Mouse (Mus musculus) myocyte (in vitro differentiated cells): ENCODE measurements around the gene Kcnmb3. TPM values are rescaled to one million over a fixed set of nuclear protein-coding genes. Genes with fewer than 3 reads are reported as not detected.

Source experiments
- H3K27me3 ChIP-seq: one replicate; pipeline ENCODE4 v1.6.1; 2011; ENCODE audit not compliant: control insufficient read depth, insufficient read depth, insufficient read length
- H3K36me3 ChIP-seq: one replicate; pipeline ENCODE4 v1.6.1; 2011; ENCODE audit not compliant: control insufficient read depth, insufficient read depth
- H3K4me2 ChIP-seq: one replicate; pipeline ENCODE4 v1.6.1; 2011; ENCODE audit warnings: low read depth, control low read depth
- H3K4me3 ChIP-seq: one replicate; pipeline ENCODE4 v1.5.1; 2011; ENCODE audit warnings: mild to moderate bottlenecking, control low read depth, moderate library complexity
- H3K79me2 ChIP-seq: one replicate; pipeline ENCODE4 v1.6.1; 2011; ENCODE audit not compliant: control insufficient read depth, insufficient read depth
- H3ac ChIP-seq: one replicate; pipeline ENCODE4 v1.6.1; 2011; ENCODE audit not compliant: control insufficient read depth, insufficient read length
- CEBPB ChIP-seq: IDR thresholded peaks from 2 replicates; pipeline ENCODE4 v1.6.1; 2011; ENCODE audit warnings: mild to moderate bottlenecking, moderate library complexity; ENCODE audit not compliant: poor library complexity, insufficient read depth, severe bottlenecking
- E2F4 ChIP-seq: IDR thresholded peaks from one replicate; pipeline ENCODE4 v1.6.1; 2011; ENCODE audit warnings: mild to moderate bottlenecking, control low read depth, moderate library complexity; ENCODE audit not compliant: insufficient read depth
- MAX ChIP-seq: IDR thresholded peaks from one replicate; pipeline ENCODE4 v1.6.1; 2011; ENCODE audit warnings: low read depth, mild to moderate bottlenecking, control low read depth
- MYOD1 ChIP-seq, 3 experiments: IDR thresholded peaks; one replicate each; pipeline ENCODE4 v1.6.1; 2011; ENCODE audit warnings: control low read depth in 2 of 3, low read depth in 2 of 3, mild to moderate bottlenecking in 2 of 3, moderate library complexity in 1 of 3; ENCODE audit not compliant: insufficient read length in 2 of 3, control insufficient read depth in 1 of 3
- MYOG ChIP-seq, 3 experiments: IDR thresholded peaks; one replicate each; pipeline ENCODE4 v1.6.1; 2011; ENCODE audit warnings: control low read depth in 2 of 3, low read depth in 2 of 3, mild to moderate bottlenecking in 2 of 3; ENCODE audit not compliant: insufficient read length in 2 of 3, control insufficient read depth in 1 of 3, insufficient read depth in 1 of 3
- POLR2A ChIP-seq: IDR thresholded peaks from one replicate; pipeline ENCODE4 v1.6.1; 2011; ENCODE audit warnings: low read depth, mild to moderate bottlenecking, control low read depth, moderate library complexity; ENCODE audit not compliant: insufficient read length
- POLR2AphosphoS2 ChIP-seq: IDR thresholded peaks from one replicate; pipeline ENCODE4 v1.6.1; 2011; ENCODE audit warnings: low read depth, control low read depth; ENCODE audit not compliant: insufficient read length
- REST ChIP-seq: IDR thresholded peaks from one replicate; pipeline ENCODE4 v1.6.1; 2011; ENCODE audit warnings: mild to moderate bottlenecking, control low read depth, moderate library complexity; ENCODE audit not compliant: insufficient read depth, insufficient read length
- SRF ChIP-seq: IDR thresholded peaks from one replicate; pipeline ENCODE4 v1.6.1; 2011; ENCODE audit warnings: low read depth; ENCODE audit not compliant: control insufficient read depth, insufficient read length
- TCF12 ChIP-seq: IDR thresholded peaks from one replicate; pipeline ENCODE4 v1.6.1; 2011; ENCODE audit warnings: mild to moderate bottlenecking, control low read depth; ENCODE audit not compliant: poor library complexity, insufficient read depth, severe bottlenecking
- TCF3 ChIP-seq: IDR thresholded peaks from one replicate; pipeline ENCODE4 v1.6.1; 2011; ENCODE audit warnings: low read depth, control low read depth; ENCODE audit not compliant: insufficient read length
- USF1 ChIP-seq: IDR thresholded peaks from one replicate; pipeline ENCODE4 v1.6.1; 2011; ENCODE audit warnings: low read depth, mild to moderate bottlenecking, control low read depth, moderate library complexity
- polyA plus RNA-seq: library from polyadenylated mRNA; unstranded; fragments of >200 nt; fragmentation: generic; extraction: Trizol; gene quantifications from one replicate; pipeline ENCODE4 v1.2.1, GENCODE M21; 2012; ENCODE audit warnings: missing spikeins

Kcnmb3 gene
- polyA plus RNA-seq, 1 experiment, result not detected

DNA sequence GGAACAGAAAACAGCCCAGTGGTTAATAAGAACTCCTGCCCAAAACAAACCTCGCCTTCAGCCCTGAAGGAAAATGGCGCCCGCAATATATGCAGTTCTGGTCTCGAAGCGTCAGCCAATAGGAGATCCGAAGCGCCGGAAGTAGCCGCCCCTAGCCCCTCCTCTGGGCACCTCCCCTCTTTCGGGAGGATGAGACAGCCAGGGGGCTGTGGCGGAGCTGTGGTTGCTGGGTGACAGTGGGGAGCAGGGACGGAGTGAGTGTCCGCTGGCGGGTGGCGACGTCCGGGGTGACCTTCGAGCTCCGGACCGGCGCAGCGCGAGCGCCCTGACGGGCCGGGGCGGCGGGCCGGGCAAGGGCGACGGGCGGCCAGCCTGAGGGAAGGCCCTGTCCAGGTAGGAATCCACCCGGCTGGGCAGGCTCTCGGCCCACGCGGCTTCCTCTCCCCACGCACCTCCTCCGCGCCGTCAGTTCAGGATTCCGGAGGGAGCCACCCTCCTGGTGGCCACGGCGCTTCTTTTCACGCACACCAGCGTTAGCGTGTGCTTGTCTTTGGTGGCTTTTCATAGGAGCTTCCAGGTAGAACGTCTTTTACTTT is 37.4 kb upstream of the Kcnmb3 start, which contains the start of gene Mfn1:
Gene Mfn1, plus strand, starts transcription at position 163 of the 596 bp plus-strand sequence.
- H3K27me3 ChIP-seq, result no peaks in the 10 kb centered on the region
- H3K4me3 ChIP-seq, result peak within 1 kb of the TSS; percentile 61
- H3K36me3 ChIP-seq, result peaks cover 12% of the 10 kb centered on the region
- peak within 1 kb of the TSS; percentile 11 for H3ac ChIP-seq
- H3K79me2 ChIP-seq, result peaks cover 13% of the 10 kb centered on the region
- H3K4me2 ChIP-seq, result peak within 1 kb of the TSS; percentile 88
- TF ChIP-seq POLR2AphosphoS2 (peak; percentile 82), POLR2A (peak; percentile 92), MYOG (IDR thresholded peaks at IDR 0.05; ENCODE audit: control insufficient read depth in 1 of 3, insufficient read depth in 1 of 3, insufficient read length in 2 of 3, low read depth in 2 of 3) (no peak)

DNA sequence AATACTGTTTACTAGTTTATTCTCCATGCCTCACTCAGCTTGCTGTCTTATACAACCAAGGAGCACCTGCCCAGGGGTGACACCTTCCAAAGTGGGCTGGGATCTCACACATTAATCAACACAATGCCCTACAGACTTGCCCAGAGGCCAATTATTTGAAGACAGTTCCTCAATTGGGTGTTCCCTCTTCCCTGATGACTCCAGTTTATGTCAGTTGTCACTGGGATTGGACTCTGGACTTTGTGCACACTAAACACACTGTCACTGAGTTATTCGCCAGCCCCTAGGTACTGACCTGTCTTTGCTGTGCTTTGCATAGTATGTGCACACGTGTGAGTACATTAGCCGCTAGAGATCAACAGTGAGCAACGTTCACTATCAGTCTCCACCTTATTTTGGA is 35.1 kb upstream of the Kcnmb3 start:
- no peak overlapping the region for H3K4me2 ChIP-seq

DNA sequence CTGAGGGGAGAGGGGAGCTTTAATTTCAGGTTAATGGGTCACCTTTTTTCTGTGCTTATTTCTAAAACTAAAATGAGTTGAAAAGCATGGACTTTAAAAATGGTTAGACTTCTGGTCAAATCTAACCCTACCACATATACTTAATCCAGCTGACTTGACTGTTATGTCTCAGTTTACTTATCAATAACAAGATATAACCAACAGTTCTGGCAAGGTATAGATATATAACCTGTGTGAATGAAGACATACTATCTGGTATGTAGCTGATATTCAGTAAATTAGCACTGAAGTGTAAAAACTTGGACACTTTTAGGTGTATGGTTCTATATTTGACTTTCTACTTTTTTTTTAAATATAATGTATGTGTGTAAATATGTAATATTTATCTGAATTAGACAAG is 21.5 kb upstream of the Kcnmb3 start:
- no peak overlapping the region for H3ac ChIP-seq
- H3K79me2 ChIP-seq, result peaks cover 38% of the 10 kb centered on the region
- TF ChIP-seq TCF3, result no peak
- no peak for TF ChIP-seq POLR2A
- TF ChIP-seq USF1, result no peak
- no peak for TF ChIP-seq MYOD1 (IDR thresholded peaks at IDR 0.05; ENCODE audit: control insufficient read depth in 1 of 3, insufficient read length in 2 of 3, low read depth in 2 of 3)
- no peak for TF ChIP-seq MAX
- no peak for TF ChIP-seq SRF
- no peak for TF ChIP-seq REST
- no peak for TF ChIP-seq E2F4
- TF ChIP-seq POLR2AphosphoS2, result no peak
- no peak for TF ChIP-seq MYOG (IDR thresholded peaks at IDR 0.05; ENCODE audit: control insufficient read depth in 1 of 3, insufficient read depth in 1 of 3, insufficient read length in 2 of 3, low read depth in 2 of 3)
- TF ChIP-seq CEBPB, result no peak
- TF ChIP-seq TCF12, result no peak
- H3K4me2 ChIP-seq, result no peak overlapping the region
- peaks cover 41% of the 10 kb centered on the region for H3K36me3 ChIP-seq
- no peak overlapping the region for H3K4me3 ChIP-seq
- H3K27me3 ChIP-seq, result no peaks in the 10 kb centered on the region

More for the DNA sequence above, 35.1 kb upstream of the Kcnmb3 start:
- Histone ChIP-seq H3K79me2 (peaks cover 13% of the 10 kb centered on the region), H3ac (no peak overlapping the region), H3K4me3 (no peak overlapping the region), H3K27me3 (no peaks in the 10 kb centered on the region), H3K36me3 (peaks cover 8% of the 10 kb centered on the region)
- TF ChIP-seq POLR2AphosphoS2, result no peak
- no peak for TF ChIP-seq CEBPB
- no peak for TF ChIP-seq MYOG (IDR thresholded peaks at IDR 0.05; ENCODE audit: control insufficient read depth in 1 of 3, insufficient read depth in 1 of 3, insufficient read length in 2 of 3, low read depth in 2 of 3)
- TF ChIP-seq SRF, result no peak
- TF ChIP-seq USF1, result no peak
- no peak for TF ChIP-seq REST
- no peak for TF ChIP-seq TCF12
- no peak for TF ChIP-seq E2F4
- TF ChIP-seq MYOD1 (IDR thresholded peaks at IDR 0.05; ENCODE audit: control insufficient read depth in 1 of 3, insufficient read length in 2 of 3, low read depth in 2 of 3), result no peak
- TF ChIP-seq TCF3, result no peak
- TF ChIP-seq MAX, result no peak
- TF ChIP-seq POLR2A, result no peak

DNA sequence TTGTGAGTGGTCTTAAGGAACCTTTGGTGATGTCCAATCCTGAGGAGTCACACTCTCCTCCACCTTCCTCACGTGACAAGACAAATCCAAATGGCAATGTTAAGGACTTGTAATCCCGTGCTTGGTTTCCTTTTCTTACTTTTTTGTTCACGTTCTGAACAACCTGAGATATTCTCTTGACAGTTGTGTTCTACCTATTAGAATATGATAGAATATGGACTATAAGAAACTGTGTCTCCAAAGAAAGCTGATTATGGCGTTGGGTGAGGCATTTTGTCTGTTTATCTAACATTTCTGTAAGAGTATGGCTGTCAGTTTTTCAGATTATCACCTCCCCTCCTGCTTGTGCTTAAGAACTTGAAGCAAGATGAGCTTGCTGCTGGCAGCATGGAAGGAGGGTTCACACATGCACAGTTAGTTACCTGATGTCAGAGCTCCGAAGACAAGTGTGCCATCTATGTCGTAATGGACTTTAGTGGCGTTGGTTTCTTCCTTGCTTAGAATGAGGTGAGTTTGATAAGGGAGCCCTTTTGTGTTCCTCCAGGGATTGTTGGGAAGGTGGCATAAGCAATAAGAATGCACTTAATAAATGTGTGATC is 20.8 kb upstream of the Kcnmb3 start:
- peaks cover 33% of the 10 kb centered on the region for H3K36me3 ChIP-seq
- H3ac ChIP-seq, result no peak overlapping the region
- TF ChIP-seq CEBPB, result no peak
- TF ChIP-seq POLR2A, result no peak
- TF ChIP-seq TCF12, result no peak
- no peak for TF ChIP-seq SRF
- no peak for TF ChIP-seq MYOD1 (IDR thresholded peaks at IDR 0.05; ENCODE audit: control insufficient read depth in 1 of 3, insufficient read length in 2 of 3, low read depth in 2 of 3)
- no peak for TF ChIP-seq USF1
- no peak for TF ChIP-seq E2F4
- no peak for TF ChIP-seq MAX
- no peak for TF ChIP-seq TCF3
- no peak for TF ChIP-seq MYOG (IDR thresholded peaks at IDR 0.05; ENCODE audit: control insufficient read depth in 1 of 3, insufficient read depth in 1 of 3, insufficient read length in 2 of 3, low read depth in 2 of 3)
- TF ChIP-seq POLR2AphosphoS2, result no peak
- no peak for TF ChIP-seq REST
- no peak overlapping the region for H3K4me3 ChIP-seq
- no peak overlapping the region for H3K4me2 ChIP-seq
- H3K79me2 ChIP-seq, result peaks cover 38% of the 10 kb centered on the region
- no peaks in the 10 kb centered on the region for H3K27me3 ChIP-seq

DNA sequence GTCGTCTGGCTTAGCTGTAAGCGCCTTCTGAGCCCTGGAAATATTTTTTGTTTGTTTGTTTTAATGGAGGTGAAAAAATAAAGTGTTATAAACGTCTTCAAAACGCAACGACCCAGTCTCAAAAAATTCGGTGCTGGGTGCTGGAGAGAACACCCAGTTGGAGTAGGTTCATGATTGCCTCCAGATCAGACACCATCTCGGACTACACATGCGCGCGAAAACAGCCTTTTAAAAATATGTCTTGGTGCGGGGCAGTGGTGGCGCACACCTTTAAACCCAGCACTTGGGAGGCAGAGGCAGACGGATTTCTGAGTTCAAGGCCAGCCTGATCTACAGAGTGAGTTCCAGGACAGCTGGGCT is 19.1 kb upstream of the Kcnmb3 start:
- H3K36me3 ChIP-seq, result peaks cover 22% of the 10 kb centered on the region
- TF ChIP-seq SRF (no peak), E2F4 (peak; percentile 55)
- peak overlapping the region; percentile 71 for H3K4me3 ChIP-seq
- peak overlapping the region; percentile 78 for H3K4me2 ChIP-seq
- peaks cover 38% of the 10 kb centered on the region for H3K79me2 ChIP-seq
- H3K27me3 ChIP-seq, result no peaks in the 10 kb centered on the region
- H3ac ChIP-seq, result peak overlapping the region; percentile 37
